In the genomic region with DNA sequence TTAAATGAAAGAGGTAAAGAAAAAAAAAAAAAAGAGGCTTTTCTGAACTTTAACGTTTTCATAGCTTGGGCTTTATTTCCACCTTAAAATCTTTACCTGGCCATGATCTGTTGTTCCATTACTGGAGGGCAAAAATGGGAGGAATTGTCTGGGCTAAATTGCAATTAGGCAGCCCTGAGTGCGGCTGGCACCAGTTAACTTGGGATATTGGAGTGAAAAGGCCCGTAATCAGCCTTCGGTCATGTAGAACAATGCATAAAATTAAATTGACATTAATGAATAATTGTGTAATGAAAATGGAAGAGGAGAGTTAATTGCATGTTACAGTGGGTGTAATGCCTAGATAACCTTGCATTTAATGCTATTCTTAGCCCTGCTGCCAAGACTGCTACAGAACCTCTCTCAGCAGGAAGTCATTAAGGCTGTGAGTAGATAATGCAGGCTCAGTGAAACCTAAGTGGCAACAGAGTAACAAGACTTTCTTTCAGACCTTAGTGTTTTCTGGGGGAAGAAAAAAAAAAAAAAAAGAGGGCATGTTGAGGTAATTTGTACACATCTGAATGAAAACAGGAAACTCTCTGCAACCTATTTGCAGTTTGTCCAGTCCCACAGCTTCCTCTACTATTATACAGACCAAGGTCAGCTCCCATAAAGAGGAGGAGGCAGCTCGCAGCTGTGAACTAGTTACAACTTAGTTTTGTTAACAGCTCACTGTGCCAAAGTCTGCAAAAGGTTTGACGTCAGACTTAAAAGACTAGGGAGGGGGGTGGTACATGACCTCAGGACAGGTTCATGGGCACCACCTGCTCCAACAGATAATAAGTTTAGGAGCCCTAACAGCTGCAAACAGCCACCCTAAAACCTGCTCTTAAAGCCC, we compare ENCODE assay signal across 8 mouse cellular contexts.
DNase-seq lines count a peak whose midpoint lies in the region; ATAC-seq and TF ChIP-seq lines count a peak whose summit lies in the region.

No protein-coding gene starts in this region.

- no peak overlapping the region for H3K4me3 ChIP-seq in lung, postnatal 0 days (ENCODE audit: low read depth, low read length)
- no peak overlapping the region for H3K4me3 ChIP-seq in embryonic facial prominence, embryonic 14.5 days (ENCODE audit: low read depth, low read length)
- H3K4me3 ChIP-seq in intestine, embryonic 16.5 days (ENCODE audit: low read length) = no peak overlapping the region

- no peaks in the 10 kb centered on the region for H3K9me3 ChIP-seq in lung, postnatal 0 days (ENCODE audit: low read length)
- H3K9me3 ChIP-seq in embryonic facial prominence, embryonic 14.5 days (ENCODE audit: control insufficient read depth, low read length) = no peaks in the 10 kb centered on the region
- no peaks in the 10 kb centered on the region for H3K9me3 ChIP-seq in intestine, embryonic 16.5 days (ENCODE audit: control insufficient read depth, low read length)

- H3K4me1 ChIP-seq in lung, postnatal 0 days (ENCODE audit: insufficient read depth, low read depth, low read length) = no peaks in the 10 kb centered on the region
- H3K4me1 ChIP-seq in embryonic facial prominence, embryonic 14.5 days (ENCODE audit: control insufficient read depth, insufficient read depth, low read length) = peaks cover 21% of the 10 kb centered on the region
- H3K4me1 ChIP-seq in intestine, embryonic 16.5 days (ENCODE audit: control insufficient read depth, insufficient read depth, low read length) = peaks cover 7% of the 10 kb centered on the region; the same call in 1 of the 2 replicates

- ATAC-seq in lung, postnatal 0 days = no peak
- ATAC-seq in embryonic facial prominence, embryonic 14.5 days (ENCODE audit: low read depth) = peak; percentile 53; the same call in 1 of the 2 replicates
- peak; percentile 86 for ATAC-seq in intestine, embryonic 16.5 days

- WGBS in lung, postnatal 0 days = 38% methylated on average over 6 of the region's 6 CpGs
- WGBS in embryonic facial prominence, embryonic 14.5 days = 25% methylated on average over 6 of the region's 6 CpGs
- 49% methylated on average over 6 of the region's 6 CpGs for WGBS in intestine, embryonic 16.5 days

- H3K4me2 ChIP-seq in lung, postnatal 0 days (replicated peaks; ENCODE audit: low read depth, low read length) = no peak overlapping the region
- H3K4me2 ChIP-seq in embryonic facial prominence, embryonic 14.5 days (ENCODE audit: low read depth, low read length) = no peak overlapping the region
- no peak overlapping the region for H3K4me2 ChIP-seq in intestine, embryonic 16.5 days (ENCODE audit: low read depth, low read length)

- TF ChIP-seq EP300 in lung, postnatal 0 days (IDR thresholded peaks at IDR 0.05) = no peak

- H3K36me3 ChIP-seq in lung, postnatal 0 days (ENCODE audit: insufficient read depth, low read length) = no peaks in the 10 kb centered on the region
- H3K36me3 ChIP-seq in embryonic facial prominence, embryonic 14.5 days (ENCODE audit: control insufficient read depth, insufficient read depth, low read length) = no peaks in the 10 kb centered on the region
- no peaks in the 10 kb centered on the region for H3K36me3 ChIP-seq in intestine, embryonic 16.5 days (ENCODE audit: control insufficient read depth, insufficient read depth, low read length)

- TF ChIP-seq CTCF in lung, postnatal 0 days (IDR thresholded peaks at IDR 0.05) = no peak

- H3K27ac ChIP-seq in lung, postnatal 0 days (ENCODE audit: low read length) = no peak overlapping the region
- H3K27ac ChIP-seq in embryonic facial prominence, embryonic 14.5 days (replicated peaks; ENCODE audit: low read depth, low read length) = no peak overlapping the region
- no peak overlapping the region for H3K27ac ChIP-seq in intestine, embryonic 16.5 days (ENCODE audit: low read length)

- H3K27me3 ChIP-seq in lung, postnatal 0 days (replicated peaks; ENCODE audit: insufficient read depth, low read length) = no peaks in the 10 kb centered on the region
- H3K27me3 ChIP-seq in embryonic facial prominence, embryonic 14.5 days (replicated peaks; ENCODE audit: control insufficient read depth, insufficient read depth, low read length) = no peaks in the 10 kb centered on the region
- no peaks in the 10 kb centered on the region for H3K27me3 ChIP-seq in intestine, embryonic 16.5 days (replicated peaks; ENCODE audit: control insufficient read depth, insufficient read depth, low read length)

- DNase-seq in lung, postnatal 0 days (ENCODE audit: low spot score) = peak; percentile 8
- no peak for DNase-seq in lung, postnatal 14 days
- DNase-seq in embryonic facial prominence, embryonic 14.5 days (ENCODE audit: low spot score) = peak; percentile 64
- DNase-seq in telencephalon, adult 2 months (ENCODE audit: low read depth, low spot score) = peak; percentile 8
- no peak for DNase-seq in yolk sac, embryonic 10.5 days (ENCODE audit: low spot score)
- no peak for DNase-seq in cerebellum, adult 9-11 months
- DNase-seq in ovary, adult 18-20 months (ENCODE audit: low spot score) = no peak

- H3K9ac ChIP-seq in lung, postnatal 0 days (replicated peaks; ENCODE audit: low read depth) = no peak overlapping the region
- no peak overlapping the region for H3K9ac ChIP-seq in embryonic facial prominence, embryonic 14.5 days (ENCODE audit: low read depth, low read length)
- no peak overlapping the region for H3K9ac ChIP-seq in intestine, embryonic 16.5 days (ENCODE audit: low read depth, low read length)

Comparison
In these comparisons a context has a peak if more than half of its experiments do, and no peak if none do; other contexts are left out.
1. DNase-seq: peak in lung, postnatal 0 days (single experiment), embryonic facial prominence, embryonic 14.5 days (single experiment) and telencephalon, adult 2 months (single experiment); none in lung, postnatal 14 days (single experiment), yolk sac, embryonic 10.5 days (single experiment), cerebellum, adult 9-11 months (single experiment) and ovary, adult 18-20 months (single experiment).